Mouse (Mus musculus) left cerebral cortex, adult 8-10 months (tissue): ENCODE results near the gene Rbm34. TPM values are rescaled to one million over a fixed set of nuclear protein-coding genes. Genes with fewer than 3 reads are reported as not detected.

Source experiments
- total RNA-seq, 4 experiments: library from RNA; stranded (reverse); gene quantifications; 2 replicates each; pipeline ENCODE4 v1.2.4; 2022

Rbm34 gene
- total RNA-seq, 4 experiments from 2014 or later: 13.2 to 16.4 (median 15.4) TPM

Other genes with a start within 250 kb of the Rbm34 start
- gene Tomm20, start 25.2 kb downstream of the Rbm34 start, total RNA-seq: 100 to 1,000 TPM; 212 to 221 (median 217) TPM
- 10 to 100 TPM; 25.3 to 28.1 (median 26.6) TPM for gene Pard3, start 92.8 kb upstream of the Rbm34 start, total RNA-seq